Mouse (Mus musculus) forebrain, embryonic 13.5 days (tissue): Measurements from ENCODE around the gene Sema7a. TPM values are rescaled to one million over a fixed set of nuclear protein-coding genes. Genes with fewer than 3 reads are reported as not detected.

Experiments
- polyA plus RNA-seq: library from polyadenylated mRNA; unstranded; fragments of >200 nt; fragmentation: Nextera tagmentation; extraction: Ambion mirVana; gene quantifications from 2 replicates; pipeline ENCODE4 v1.2.1, GENCODE M21; 2015

The Sema7a gene
- polyA plus RNA-seq, 1 experiment from 2014 or later: 2.2 TPM

Other genes with a start within 250 kb of the Sema7a start
- 36.0 and 41.5 TPM in 2 replicates for gene Edc3, start 231.6 kb upstream of the Sema7a start, polyA plus RNA-seq
- gene Clk3, start 174.3 kb upstream of the Sema7a start, polyA plus RNA-seq: 90.5 and 91.0 TPM in 2 replicates
- gene Arid3b, start 103.3 kb upstream of the Sema7a start, polyA plus RNA-seq: 12.3 and 12.8 TPM in 2 replicates
- gene Ubl7, start 29.1 kb upstream of the Sema7a start, polyA plus RNA-seq: 164 and 165 TPM in 2 replicates
- 0.23 and 0.65 TPM in 2 replicates for gene Cyp11a1, start 66.3 kb downstream of the Sema7a start, polyA plus RNA-seq
- 7.1 and 7.7 TPM in 2 replicates for gene Stra6, start 123.7 kb downstream of the Sema7a start, polyA plus RNA-seq
- 1.1 and 1.8 TPM in 2 replicates for gene Ccdc33, start 178.7 kb downstream of the Sema7a start, polyA plus RNA-seq